Mouse (Mus musculus) liver, postnatal 0 days (tissue): ENCODE measurements around the gene Ric8a.

Source experiments
- CTCF ChIP-seq: sonication (generic); IDR thresholded peaks from 2 replicates; pipeline ENCODE4 v1.5.1; 2016; ENCODE audit warnings: antibody characterized with exemption, low read depth
- EP300 ChIP-seq: IDR thresholded peaks from 2 replicates; pipeline ENCODE4 v1.6.1; 2016; ENCODE audit warnings: antibody characterized with exemption, low read depth, mild to moderate bottlenecking

DNA sequence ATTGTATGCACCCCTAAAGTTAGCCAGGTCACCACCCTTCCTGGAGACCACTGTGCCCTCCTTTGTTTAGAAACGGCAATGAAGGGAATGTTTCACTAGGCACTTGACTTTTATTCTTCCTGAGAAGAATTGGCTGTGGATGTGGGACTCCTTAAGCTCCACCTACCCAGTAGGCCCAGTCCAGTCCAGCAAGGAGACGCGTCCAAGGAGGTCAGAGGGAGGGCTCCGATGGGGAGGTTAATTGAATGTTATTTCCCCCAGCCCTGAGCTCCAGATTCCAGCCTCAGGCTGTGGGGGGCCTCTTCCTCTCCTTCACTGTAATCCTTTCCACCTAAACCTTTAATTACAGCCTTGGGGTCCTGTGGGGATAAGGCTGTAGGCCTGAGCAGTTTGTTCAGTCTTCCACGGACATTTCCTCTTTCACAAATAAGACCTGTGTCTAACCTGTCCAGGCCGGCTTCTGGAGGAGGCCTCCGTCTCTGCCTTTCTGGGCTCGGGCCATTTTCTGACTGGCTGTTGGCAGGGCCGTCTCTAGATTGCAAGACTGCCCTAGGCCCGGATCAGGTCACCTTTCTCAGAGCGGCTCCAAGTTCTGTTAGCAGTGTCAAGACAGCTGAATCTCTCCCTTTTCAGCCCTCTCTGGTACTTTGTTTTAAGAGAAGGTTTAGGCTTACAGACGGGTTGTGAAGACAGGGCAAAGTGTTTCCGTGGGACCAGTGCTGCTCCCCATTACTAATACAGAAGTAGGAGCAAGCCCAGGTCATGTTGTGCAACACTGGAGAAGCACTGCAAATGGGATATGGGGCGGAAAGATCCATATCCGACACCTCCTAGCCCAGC, 45.5 kb downstream of the Ric8a start:
- TF ChIP-seq CTCF (no peak), EP300 (no peak)
